Mouse (Mus musculus): ENCODE results near the gene Troap. TPM values are rescaled to one million over a fixed set of nuclear protein-coding genes. Genes with fewer than 3 reads are reported as not detected.
A peak's percentile ranks its signal among the peaks of the same experiment; 100 is the strongest.

Gene Troap
- under 1 TPM in 1 of 2 experiments, not detected in 1; 0.28 TPM for total RNA-seq (2021)
- long read RNA-seq, experiment 1 = 0 reads
- long read RNA-seq, experiment 2 = 0 reads

- DNase-seq = no peak
Measured at GRCm38 (mm10) chr15:99074019-99074599, at the start of gene Troap. Gene Troap (plus strand): TSS chr15:99074575.

- DNase-seq = peak; percentile 64 to 93
Measured at GRCm38 (mm10) chr15:99024668-99025314, 49.6 kb upstream of the Troap start.

DNA sequence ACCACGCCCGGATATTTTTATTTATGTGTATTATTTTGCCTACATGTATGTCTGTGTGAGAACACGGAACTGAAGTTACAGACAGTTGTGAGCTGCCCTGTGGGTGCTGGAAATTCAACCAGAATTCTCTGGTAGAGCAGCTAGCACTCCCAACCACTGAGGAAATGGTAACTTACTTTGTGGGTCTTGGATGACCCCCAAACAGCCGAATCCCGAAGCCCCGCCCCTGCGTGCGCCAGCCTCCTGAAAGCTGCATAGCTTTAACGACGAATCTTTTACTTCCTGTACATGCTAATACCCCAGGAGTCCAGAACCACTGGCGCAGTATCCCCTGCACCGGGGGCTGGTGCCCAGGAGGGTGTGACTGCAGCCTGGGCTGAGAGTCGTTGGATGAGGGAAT lies 49.0 kb upstream of the Troap start:
- DNase-seq = no peak

GRCm38 (mm10) chr15:99026259-99026658 lies 48.1 kb upstream of the Troap start:
- DNase-seq = peak in 1 of 2 experiments; percentile 40

DNA sequence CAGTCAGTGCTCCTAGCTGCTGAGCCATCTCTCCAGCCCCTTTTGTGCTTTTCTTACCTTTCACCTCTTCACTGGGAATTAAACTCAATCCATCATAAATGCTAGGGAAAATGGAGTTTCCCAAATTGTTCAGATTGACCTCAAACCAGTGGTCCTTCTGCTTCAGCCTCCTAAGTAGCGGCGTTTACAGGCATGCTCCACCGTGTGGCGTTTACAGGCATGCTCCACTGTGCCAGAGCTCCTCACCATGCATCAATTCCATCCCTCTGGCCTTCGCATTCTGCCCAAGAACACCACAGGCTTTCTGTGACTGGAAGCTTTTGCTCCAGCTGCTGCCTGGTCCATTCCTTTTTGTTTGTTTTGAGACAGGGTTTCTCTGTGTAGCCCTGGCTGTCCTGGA lies 47.3 kb upstream of the Troap start:
- no peak for DNase-seq

DNA sequence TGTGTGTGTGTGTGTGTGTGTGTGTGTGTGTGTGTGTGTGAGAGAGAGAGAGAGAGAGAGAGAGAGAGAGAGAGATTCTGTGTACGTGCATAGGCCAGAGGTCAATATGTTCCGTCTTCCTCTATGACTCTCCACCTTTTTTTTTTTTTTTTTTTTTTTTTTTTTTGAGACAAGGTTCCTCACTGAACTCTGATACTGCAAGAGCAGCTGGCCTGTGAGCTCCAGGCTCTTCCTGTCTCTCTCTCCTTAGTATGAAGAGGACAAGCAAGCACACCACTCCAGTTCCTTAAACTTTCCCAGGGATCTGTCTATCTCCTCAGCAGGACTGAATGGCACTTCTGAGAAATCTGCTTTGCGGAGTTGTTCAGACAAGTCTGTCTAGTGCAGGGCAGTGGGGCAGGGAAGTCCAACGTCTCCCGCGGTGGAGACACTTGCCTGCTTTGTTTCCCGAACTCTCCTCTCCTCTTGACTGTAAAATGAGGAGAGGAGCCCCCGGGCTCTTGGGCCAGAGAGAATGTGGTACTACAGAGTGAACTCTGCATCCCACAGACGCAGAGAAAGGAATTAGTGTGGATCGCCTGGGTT lies 45.4 kb upstream of the Troap start:
- DNase-seq = no peak

- peak; percentile 94 to 96 for DNase-seq
Measured at GRCm38 (mm10) chr15:99029619-99030584, 44.5 kb upstream of the Troap start, which contains the start of gene Tuba1c. Gene Tuba1c (plus strand): TSS chr15:99029891.

DNA sequence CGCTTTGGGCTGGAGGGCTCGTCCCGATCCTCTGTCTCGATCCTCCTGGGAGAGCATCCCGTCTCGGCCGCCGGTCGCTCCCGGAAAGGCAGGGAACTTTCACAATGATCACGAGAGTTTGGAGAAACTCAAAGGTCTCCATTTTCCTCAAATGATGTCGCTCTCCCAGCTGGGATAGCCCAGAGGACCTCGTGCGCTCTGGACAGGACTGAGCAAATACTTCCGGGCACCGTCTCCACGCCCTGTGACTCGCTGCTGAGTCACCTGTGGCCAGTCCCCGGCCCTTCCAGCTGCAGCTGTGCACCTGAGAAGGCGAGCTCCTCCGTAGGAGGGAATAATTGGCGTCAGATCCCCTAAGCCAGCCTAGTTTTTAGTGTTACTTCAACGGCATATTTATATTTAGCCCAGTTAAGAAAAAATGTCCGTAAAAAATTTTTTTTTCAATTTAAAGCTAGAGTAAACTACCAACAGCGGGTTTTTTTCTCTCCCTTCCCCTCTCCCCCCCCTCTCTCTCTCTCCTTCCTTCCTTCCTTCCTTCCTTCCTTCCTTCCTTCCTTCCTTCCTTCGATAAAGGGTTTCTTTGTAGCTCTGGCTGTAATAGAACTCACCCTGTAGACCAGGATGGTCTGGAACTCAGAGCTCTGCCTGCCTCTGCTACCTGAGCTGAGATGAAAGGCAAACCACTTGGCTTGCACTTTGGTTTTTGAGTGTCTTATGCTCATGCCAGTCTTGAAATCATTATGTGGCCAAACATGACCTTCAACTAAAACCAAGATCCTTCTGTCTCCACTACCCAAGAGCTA lies 43.6 kb upstream of the Troap start:
- peak; percentile 62 to 65 for DNase-seq

- no peak for DNase-seq
Measured at GRCm38 (mm10) chr15:99031388-99031675, 43.0 kb upstream of the Troap start.

- DNase-seq = no peak
Measured at GRCm38 (mm10) chr15:99032041-99032725, 42.2 kb upstream of the Troap start.

- peak in 1 of 2 experiments; percentile 21 for DNase-seq
Measured at GRCm38 (mm10) chr15:99032726-99033250, 41.6 kb upstream of the Troap start.

DNA sequence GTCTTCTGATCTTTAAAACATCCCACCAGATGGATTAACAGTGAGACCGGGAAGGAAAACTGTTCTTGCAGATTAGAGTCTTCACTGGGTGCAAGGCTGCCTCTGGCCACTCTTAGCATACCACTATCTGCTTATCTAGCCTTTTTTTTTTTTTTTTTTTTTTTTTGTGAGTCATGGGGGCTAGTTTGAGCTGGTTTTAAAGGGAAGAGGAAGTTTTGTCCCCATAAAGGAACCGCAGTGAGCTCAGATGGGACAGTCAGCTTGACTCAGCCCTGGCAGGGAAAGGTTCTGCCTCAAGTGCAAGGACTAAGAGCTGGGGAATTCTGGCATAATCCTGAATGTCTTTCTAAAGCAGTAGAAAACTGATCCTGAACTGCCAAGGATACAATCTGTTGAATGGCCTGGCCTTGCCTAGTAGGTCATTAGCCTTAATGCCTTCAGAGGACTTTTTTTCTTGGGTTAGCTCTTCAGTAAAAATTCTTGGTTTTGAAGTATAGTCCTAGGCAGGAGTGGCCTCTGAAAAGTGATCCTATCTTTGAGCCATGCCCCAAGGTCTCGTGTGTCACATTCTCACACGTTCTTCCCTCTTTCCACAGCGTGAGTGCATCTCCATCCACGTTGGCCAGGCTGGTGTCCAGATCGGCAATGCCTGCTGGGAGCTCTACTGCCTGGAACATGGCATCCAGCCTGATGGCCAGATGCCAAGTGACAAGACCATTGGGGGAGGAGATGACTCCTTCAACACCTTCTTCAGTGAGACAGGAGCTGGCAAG lies 40.7 kb upstream of the Troap start:
- DNase-seq = peak; percentile 20 to 48

DNA sequence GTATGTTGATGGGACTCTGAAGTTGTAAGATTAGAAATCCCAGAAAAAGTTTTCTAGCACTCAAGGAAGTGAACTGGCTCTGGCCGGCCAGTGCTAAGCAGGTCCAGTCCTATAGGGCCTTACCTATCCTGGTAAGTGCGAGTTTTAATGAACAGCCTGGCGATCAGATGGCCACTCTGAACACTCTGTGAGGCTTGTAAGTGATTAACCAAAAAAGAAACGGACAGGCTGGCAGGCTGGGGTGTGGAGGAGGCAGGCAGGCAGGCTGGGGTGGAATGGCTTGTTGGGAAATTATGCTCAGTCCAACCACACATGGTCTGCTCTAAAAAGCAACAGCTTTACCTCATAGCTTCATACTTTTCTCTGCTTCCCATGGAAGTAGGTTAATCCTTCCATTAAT lies 38.9 kb upstream of the Troap start:
- no peak for DNase-seq

DNA sequence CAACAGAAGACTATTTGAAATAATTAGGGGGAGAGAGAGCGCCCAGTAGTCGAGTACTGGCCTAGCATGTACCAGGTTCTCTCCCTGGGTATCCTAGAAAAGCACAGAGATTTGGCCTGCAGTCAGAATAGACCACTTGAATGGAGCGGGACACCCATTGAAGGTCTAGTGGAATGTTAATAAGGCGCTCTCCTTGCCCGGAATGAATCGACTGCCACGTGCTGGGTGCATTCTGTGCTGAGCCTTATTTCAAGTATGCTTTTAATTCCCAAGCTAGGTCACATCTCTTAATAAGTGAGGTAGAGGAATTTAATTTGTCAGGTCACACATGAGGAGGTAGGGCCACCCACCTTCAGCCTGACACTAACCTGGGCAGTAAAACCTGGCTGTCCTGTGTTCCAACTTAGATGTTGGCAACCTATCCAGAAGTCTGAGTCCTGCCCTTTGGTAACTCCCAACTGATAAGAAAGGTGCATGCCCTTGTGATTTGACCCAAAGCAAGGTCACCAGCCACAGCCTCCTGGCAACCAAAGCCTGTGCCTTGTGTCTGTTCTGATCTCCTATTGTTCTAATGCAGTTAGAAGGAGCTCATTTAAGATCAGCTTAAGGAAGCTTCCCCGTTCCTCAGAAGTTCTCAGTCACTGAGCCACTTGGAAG lies 38.0 kb upstream of the Troap start:
- DNase-seq = peak; percentile 59 to 67

DNA sequence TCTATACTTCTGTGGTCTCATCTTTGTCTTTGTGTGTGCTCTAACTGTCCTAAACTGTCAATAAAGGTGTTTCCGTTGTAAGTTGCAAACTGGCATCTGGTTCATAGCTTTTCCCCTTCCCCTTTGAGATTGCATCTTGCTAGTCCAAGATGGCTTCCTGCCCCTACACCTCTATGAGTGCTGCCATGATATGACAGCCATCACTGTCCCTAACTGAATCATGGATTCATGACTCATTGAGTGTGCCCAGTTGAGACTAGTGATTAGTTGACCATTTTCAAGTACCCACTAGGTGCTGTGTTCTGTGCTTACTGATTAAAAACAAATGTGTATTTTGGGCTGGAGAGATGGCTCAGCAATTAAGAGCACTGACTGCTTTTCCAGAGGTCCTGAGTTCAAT lies 36.4 kb upstream of the Troap start:
- DNase-seq = no peak

- no peak for DNase-seq
Measured at GRCm38 (mm10) chr15:99038797-99039196, 35.6 kb upstream of the Troap start.

- DNase-seq = no peak
Measured at GRCm38 (mm10) chr15:99039306-99039705, 35.1 kb upstream of the Troap start.

DNA sequence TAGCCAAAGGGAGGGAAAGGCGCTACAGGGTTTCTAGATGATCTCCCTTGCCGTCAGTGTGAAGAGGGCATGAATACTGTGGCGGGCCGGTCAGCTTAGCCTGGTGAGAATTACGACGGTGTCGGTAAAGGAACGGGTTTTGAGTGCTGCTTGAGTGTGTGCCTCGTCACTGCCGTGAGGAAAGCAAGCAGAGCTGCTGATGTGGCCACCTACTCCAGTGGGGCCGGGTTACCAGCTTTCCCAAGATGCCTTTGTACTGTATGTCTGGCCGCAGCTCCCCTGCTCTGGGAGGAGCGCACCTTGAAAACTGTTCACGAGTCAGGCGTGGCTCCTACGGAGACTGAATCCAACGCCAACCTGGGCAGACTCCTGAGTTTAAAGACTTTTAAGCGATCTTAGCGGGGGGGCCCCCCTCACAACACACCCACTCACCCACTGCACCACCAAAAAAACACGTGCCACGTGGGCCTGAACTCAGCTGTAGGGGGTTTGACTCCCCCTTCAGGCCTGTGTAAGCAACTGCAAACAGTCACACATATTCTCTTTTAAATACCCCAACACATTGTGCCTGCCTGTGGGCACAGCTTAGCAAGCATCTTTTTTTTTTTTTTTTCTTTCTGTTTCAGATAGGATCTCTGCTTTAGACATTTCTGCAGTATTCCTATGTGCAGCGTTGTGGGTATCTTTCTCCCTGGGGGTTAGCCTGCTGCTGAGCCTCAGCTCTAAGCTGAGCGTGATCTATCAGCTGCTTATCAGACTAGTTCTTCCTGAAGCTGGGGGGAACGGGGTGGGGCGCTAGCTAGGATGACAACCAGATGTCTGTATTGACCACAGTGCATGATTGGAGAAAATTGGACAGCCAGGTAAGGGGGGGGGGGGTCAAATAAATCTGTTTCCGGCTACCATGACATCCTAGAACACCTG lies 34.1 kb upstream of the Troap start:
- DNase-seq = no peak

Data from heart, adult 18-20 months (tissue).